Mouse (Mus musculus) MEL-GATA-1-ER (cell line): ENCODE data around the gene Orai2.
"Not testable (repeated sequence)": the region's sequence is repeated elsewhere in the genome, so short reads cannot be mapped to it uniquely, and the experiment has no call there.

Experiments used
- DNase-seq: peaks from one replicate; pipeline ENCODE4 v3.0.0-alpha.2; 2012; ENCODE audit warnings: low read depth; ENCODE audit errors: extremely low read depth

Orai2 gene

GRCm38 (mm10) chr5:136137658-136138274 lies 32.7 kb downstream of the Orai2 start:
- peak; percentile 65 for DNase-seq

GRCm38 (mm10) chr5:136136292-136136990 lies 34.1 kb downstream of the Orai2 start:
- DNase-seq = no peak

GRCm38 (mm10) chr5:136135571-136136291 lies 34.8 kb downstream of the Orai2 start, which contains the start of the genes Lrwd1 and Alkbh4:
Gene Lrwd1 (minus strand): TSS chr5:136136074.
Gene Alkbh4 (plus strand): TSS chr5:136136146.
- peak; percentile 88 for DNase-seq

GRCm38 (mm10) chr5:136122165-136122564 lies 48.3 kb downstream of the Orai2 start:
- no peak for DNase-seq

- DNase-seq = no peak
Observed at GRCm38 (mm10) chr5:136116784-136117112, 53.8 kb downstream of the Orai2 start.

GRCm38 (mm10) chr5:136115891-136116783 lies 54.4 kb downstream of the Orai2 start, which contains the start of gene Polr2j:
Gene Polr2j (plus strand): TSS chr5:136116631.
- DNase-seq = peak; percentile 91

GRCm38 (mm10) chr5:136113546-136113945 lies 57.0 kb downstream of the Orai2 start:
- DNase-seq = not testable (repeated sequence)

- DNase-seq = no peak
Observed at GRCm38 (mm10) chr5:136109042-136109441, 61.5 kb downstream of the Orai2 start.

GRCm38 (mm10) chr5:136108486-136108885 lies 62.0 kb downstream of the Orai2 start:
- no peak for DNase-seq

- DNase-seq = peak; percentile 37
Observed at GRCm38 (mm10) chr5:136104511-136104910, 66.0 kb downstream of the Orai2 start.

- peak; percentile 62 for DNase-seq
Observed at GRCm38 (mm10) chr5:136102099-136102820, 68.3 kb downstream of the Orai2 start.

GRCm38 (mm10) chr5:136098536-136098935 lies 72.0 kb downstream of the Orai2 start:
- DNase-seq = no peak
